Mouse (Mus musculus) left cerebral cortex, adult 2 months (tissue): Measurements from ENCODE around the gene Bmpr1b. TPM values are rescaled to one million over a fixed set of nuclear protein-coding genes. Genes with fewer than 3 reads are reported as not detected.

Experiments used
- DNase-seq, 2 experiments: peaks; one replicate each; pipeline ENCODE4 v3.0.0; 2021 to 2022; ENCODE audit warnings: low spot score in 2 of 2, mixed read lengths in 1 of 2; ENCODE audit errors: extremely low spot score in 1 of 2
- H3K27ac ChIP-seq: fragments of 200-600 bp; 2 replicates; pipeline ENCODE4 v1.8.1; 2022
- H3K4me3 ChIP-seq: fragments of 200-600 bp; 2 replicates; pipeline ENCODE4 v1.8.1; 2022
- CTCF ChIP-seq: fragments of 200-600 bp; IDR thresholded peaks from 2 replicates; pipeline ENCODE4 v1.8.1; 2022; ENCODE audit warnings: antibody characterized with exemption, mild to moderate bottlenecking, moderate library complexity
- intact Hi-C: fragments of 180-260 bp; cut with DNase I; formaldehyde crosslinking; loops from one replicate; pipeline ENCODE4 v1.15.1; 2025
- total RNA-seq, 2 experiments: library from RNA; stranded (reverse); gene quantifications; 2 replicates each; pipeline ENCODE4 v1.2.3; 2021

Gene Bmpr1b
- total RNA-seq, 2 experiments from 2014 or later = 16.9 to 20.2 TPM

GRCm38 (mm10) chr3:141984548-141984947 lies 184.7 kb downstream of the Bmpr1b start:
- no peak for DNase-seq
- no peak overlapping the region for H3K27ac ChIP-seq
- H3K4me3 ChIP-seq = no peak overlapping the region
- no peak for TF ChIP-seq CTCF
- intact Hi-C loops = no loop called here

- peak overlapping the region; percentile 51; the same call in 1 of the 2 replicates for H3K27ac ChIP-seq
- peak overlapping the region; percentile 47 for H3K4me3 ChIP-seq
- TF ChIP-seq CTCF = no peak
- intact Hi-C loops = no loop called here
- peak in 1 of 2 experiments; percentile 20 for DNase-seq
Observed at GRCm38 (mm10) chr3:141981613-141982432, 187.4 kb downstream of the Bmpr1b start.

- intact Hi-C loops = no loop called here
- no peak for DNase-seq
- no peak overlapping the region for H3K27ac ChIP-seq
Observed at GRCm38 (mm10) chr3:141966244-141966643, 203.0 kb downstream of the Bmpr1b start.

GRCm38 (mm10) chr3:141952931-141953330 lies 216.3 kb downstream of the Bmpr1b start:
- intact Hi-C loops = no loop called here
- Histone ChIP-seq H3K4me3 (no peak overlapping the region), H3K27ac (no peak overlapping the region)
- TF ChIP-seq CTCF = no peak
- no peak for DNase-seq

More at GRCm38 (mm10) chr3:141966244-141966643, 203.0 kb downstream of the Bmpr1b start:
- no peak for TF ChIP-seq CTCF
- no peak overlapping the region for H3K4me3 ChIP-seq

GRCm38 (mm10) chr3:141950642-141951041 lies 218.6 kb downstream of the Bmpr1b start:
- no peak for TF ChIP-seq CTCF
- H3K27ac ChIP-seq = no peak overlapping the region
- no peak for DNase-seq
- intact Hi-C loops = no loop called here
- no peak overlapping the region for H3K4me3 ChIP-seq

- H3K4me3 ChIP-seq = no peak overlapping the region
- DNase-seq = no peak
- H3K27ac ChIP-seq = no peak overlapping the region
- intact Hi-C loops = no loop called here
- TF ChIP-seq CTCF = no peak
Observed at GRCm38 (mm10) chr3:141948506-141948905, 220.7 kb downstream of the Bmpr1b start.

- DNase-seq = no peak
- intact Hi-C loops = no loop called here
- H3K27ac ChIP-seq = no peak overlapping the region
- H3K4me3 ChIP-seq = no peak overlapping the region
- no peak for TF ChIP-seq CTCF
Observed at GRCm38 (mm10) chr3:141948096-141948495, 221.1 kb downstream of the Bmpr1b start.

- no peak overlapping the region for H3K27ac ChIP-seq
- intact Hi-C loops = no loop called here
- no peak overlapping the region for H3K4me3 ChIP-seq
- no peak for DNase-seq
- TF ChIP-seq CTCF = no peak
Observed at GRCm38 (mm10) chr3:141946846-141947245, 222.4 kb downstream of the Bmpr1b start.

GRCm38 (mm10) chr3:141943317-141943742 lies 225.9 kb downstream of the Bmpr1b start:
- DNase-seq = no peak
- Histone ChIP-seq H3K4me3 (no peak overlapping the region), H3K27ac (no peak overlapping the region)
- TF ChIP-seq CTCF = no peak
- intact Hi-C loops = no loop called here

GRCm38 (mm10) chr3:141940207-141940606 lies 229.0 kb downstream of the Bmpr1b start:
- intact Hi-C loops = no loop called here
- Histone ChIP-seq H3K27ac (no peak overlapping the region), H3K4me3 (no peak overlapping the region)
- no peak for TF ChIP-seq CTCF
- no peak for DNase-seq

- Histone ChIP-seq H3K27ac (peak overlapping the region; percentile 52; the same call in 1 of the 2 replicates), H3K4me3 (no peak overlapping the region)
- DNase-seq = no peak
- TF ChIP-seq CTCF = no peak
- intact Hi-C loops = no loop called here
Observed at GRCm38 (mm10) chr3:141936594-141937272, 232.5 kb downstream of the Bmpr1b start.

GRCm38 (mm10) chr3:141932956-141933355 lies 236.3 kb downstream of the Bmpr1b start:
- peak in 1 of 2 experiments; percentile 43 for DNase-seq
- no peak overlapping the region for H3K4me3 ChIP-seq
- no peak for TF ChIP-seq CTCF
- peak overlapping the region; percentile 57; the same call in 1 of the 2 replicates for H3K27ac ChIP-seq
- intact Hi-C loops = loop anchor here (5.0 kb wide), 1 partner anchor 44 kb away; no protein-coding TSS in a partner anchor
